Mouse (Mus musculus) neutrophil, adult 83 days (primary cell): ENCODE measurements around the gene Tmbim4. TPM values are rescaled to one million over a fixed set of nuclear protein-coding genes. Genes with fewer than 3 reads are reported as not detected.

ENCODE experiments used
- total RNA-seq, 2 experiments: library from RNA; stranded (reverse); gene quantifications; one replicate each; pipeline ENCODE4 v1.2.4; 2023

Gene Tmbim4
- 10 to 100 TPM; 90.3 to 91.7 TPM for total RNA-seq

DNA sequence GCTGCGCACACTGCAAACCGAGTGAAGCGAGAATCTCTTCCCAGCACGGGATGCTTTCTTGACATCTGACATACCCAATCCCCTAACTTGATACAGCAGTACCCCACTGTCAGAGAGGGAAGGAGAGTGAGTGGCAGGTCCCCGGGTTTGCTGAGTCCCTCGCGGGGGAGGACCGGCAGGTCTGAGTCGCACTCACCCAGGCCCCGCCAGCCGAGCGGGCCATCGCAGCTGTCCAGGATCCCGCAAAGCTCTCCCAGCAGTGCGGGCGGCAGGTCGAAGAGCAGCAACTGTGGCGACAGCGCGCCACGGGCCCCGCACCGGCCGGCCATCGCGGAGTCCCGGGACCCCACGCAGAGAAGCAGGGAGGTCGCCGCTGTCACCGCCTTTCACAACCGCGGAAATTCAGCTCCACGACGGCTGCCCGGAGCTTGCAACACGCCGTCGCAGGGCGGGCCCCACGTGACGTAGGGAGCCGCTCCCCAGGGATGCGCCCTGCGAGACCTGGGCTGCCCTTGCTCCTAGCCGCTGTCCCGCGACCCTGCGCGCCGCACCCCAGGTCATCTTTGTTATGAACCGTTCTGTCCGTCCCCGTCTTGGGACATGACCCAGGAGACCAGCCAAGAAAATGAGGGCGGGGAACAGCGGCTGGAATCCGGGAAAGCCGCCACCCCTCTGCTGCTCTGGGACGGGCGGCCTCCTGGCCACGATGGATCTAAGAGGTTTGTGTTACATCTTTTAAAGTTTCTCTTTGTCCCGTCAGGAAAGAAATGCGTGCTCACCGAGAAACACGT, at the start of gene Tmbim4:
Gene Tmbim4 (plus strand): TSS at position 460 of the 791 bp plus-strand sequence.

DNA sequence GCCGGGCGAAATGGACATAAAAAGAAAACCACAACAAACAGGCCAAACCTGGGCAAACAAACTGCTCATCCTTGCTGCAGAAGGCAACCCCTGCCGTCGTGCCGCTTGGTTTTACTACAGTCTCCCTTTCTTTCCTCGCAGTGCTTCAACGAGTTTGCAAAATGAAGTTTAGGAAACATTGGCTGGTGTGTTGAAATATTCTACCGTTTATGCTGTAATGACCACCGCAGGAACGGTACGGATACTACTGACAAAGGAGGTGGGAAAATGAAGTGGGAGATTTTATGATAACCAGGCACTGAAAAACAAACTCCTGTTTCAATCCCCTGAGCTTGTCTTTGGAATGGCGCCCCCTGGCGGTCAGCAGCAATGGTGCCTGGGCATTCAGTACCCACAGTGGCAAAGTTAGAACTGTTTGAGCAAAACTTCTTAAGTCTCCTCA, 592 bp downstream of the Tmbim4 start, which contains the start of gene Irak3:
Gene Irak3 (minus strand): TSS at position 170 of the 442 bp plus-strand sequence.

DNA sequence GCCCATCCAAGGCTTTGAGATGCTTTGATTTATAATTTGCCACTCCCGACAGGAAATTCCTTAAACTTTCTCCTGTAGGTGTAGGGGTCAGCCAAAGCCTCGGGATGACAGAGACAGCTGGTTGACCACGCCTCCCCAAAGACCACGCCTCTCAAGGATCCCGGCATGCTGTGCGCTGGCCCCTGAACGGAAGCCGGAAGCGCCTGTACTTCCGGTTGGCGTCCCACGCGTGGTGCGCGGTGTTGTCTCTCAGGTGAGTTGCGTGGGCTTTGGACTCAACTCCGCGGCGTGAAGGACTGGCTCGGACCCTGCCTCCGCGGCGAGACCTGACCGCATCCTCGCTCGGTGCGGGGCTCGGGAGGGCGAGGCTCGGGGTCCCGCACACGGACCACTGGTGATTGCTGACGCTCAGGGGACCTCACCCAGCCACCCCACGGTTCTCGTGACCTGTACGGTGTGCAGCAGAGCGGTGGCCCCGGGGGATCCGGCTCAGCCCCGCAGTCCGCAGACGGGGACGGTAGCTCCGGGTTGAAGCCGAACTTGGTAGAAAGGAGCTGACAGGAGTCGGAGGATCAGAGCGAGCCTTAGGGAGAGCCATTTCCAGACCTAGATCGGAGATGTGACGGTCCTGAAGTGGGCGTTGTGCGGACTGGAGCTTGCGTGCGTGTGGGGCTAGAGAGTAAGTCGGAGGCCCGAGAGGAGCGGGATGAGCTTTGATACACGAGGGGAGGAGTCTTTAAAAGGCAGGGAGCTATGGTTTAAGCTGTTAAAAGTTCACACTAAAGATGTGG, 25.7 kb downstream of the Tmbim4 start, which contains the start of gene Llph:
Gene Llph (plus strand): TSS at position 200 of the 791 bp plus-strand sequence.

Other genes starting within 250 kb of the Tmbim4 start
- gene Helb, start 88.6 kb upstream of the Tmbim4 start, total RNA-seq = 10 to 100 TPM; 23.5 to 24.7 TPM
- 10 to 100 TPM; 62.6 to 69.8 TPM for gene Irak3, start 540 bp downstream of the Tmbim4 start, total RNA-seq
- 10 to 100 TPM; 12.5 to 15.1 TPM for gene Llph, start 25.5 kb downstream of the Tmbim4 start, total RNA-seq